Mouse (Mus musculus) hindbrain, embryonic 16.5 days (tissue): ENCODE results near the gene Gpr152. TPM values are rescaled to one million over a fixed set of nuclear protein-coding genes. Genes with fewer than 3 reads are reported as not detected.

Experiments
- ATAC-seq: fragments of 200-750 bp; cut with Nextera tagmentation; 2 replicates; pipeline ENCODE4 v1.8.0; 2017; ENCODE audit warnings: moderate TSS enrichment, moderate library complexity
- H3K27ac ChIP-seq: fragments of 300-500 bp; sonication (generic); 2 replicates; pipeline ENCODE4 v1.5.1; 2014; ENCODE audit warnings: low read depth, mild to moderate bottlenecking, control low read depth, low read length, moderate library complexity
- H3K27me3 ChIP-seq: fragments of 300-500 bp; sonication (generic); replicated peaks from 2 replicates; pipeline ENCODE4 v1.6.1; 2014; ENCODE audit warnings: low read length; ENCODE audit not compliant: control insufficient read depth, insufficient read depth
- H3K36me3 ChIP-seq: fragments of 300-500 bp; sonication (generic); 2 replicates; pipeline ENCODE4 v1.6.1; 2014; ENCODE audit warnings: mild to moderate bottlenecking, low read length, moderate library complexity, mixed read lengths; ENCODE audit not compliant: control insufficient read depth, insufficient read depth
- H3K4me1 ChIP-seq: fragments of 300-500 bp; sonication (generic); 2 replicates; pipeline ENCODE4 v1.6.1; 2014; ENCODE audit warnings: low read depth, low read length; ENCODE audit not compliant: control insufficient read depth, insufficient read depth
- H3K4me2 ChIP-seq: fragments of 300-500 bp; sonication (generic); 2 replicates; pipeline ENCODE4 v1.6.1; 2014; ENCODE audit warnings: mild to moderate bottlenecking, low read length, control low read depth, moderate library complexity
- H3K4me3 ChIP-seq: fragments of 300-500 bp; sonication (generic); 2 replicates; pipeline ENCODE4 v1.5.1; 2014; ENCODE audit warnings: mild to moderate bottlenecking, low read length, control low read depth, moderate library complexity
- H3K9ac ChIP-seq: fragments of 300-500 bp; sonication (generic); 2 replicates; pipeline ENCODE4 v1.6.1; 2014; ENCODE audit warnings: low read depth, mild to moderate bottlenecking, control low read depth, low read length, moderate library complexity
- H3K9me3 ChIP-seq: fragments of 300-500 bp; sonication (generic); 2 replicates; pipeline ENCODE4 v1.6.1; 2014; ENCODE audit warnings: mild to moderate bottlenecking, low read length, moderate library complexity; ENCODE audit not compliant: control insufficient read depth
- WGBS: fragments of 180-500 bp; shearing (Covaris S2); extraction: QIAGEN DNeasy Blood & Tissue Kit; methylation state at CpG from one replicate; pipeline ENCODE4 v1.1.7; 2014; 5-methylcytosine and 5-hydroxymethylcytosine counted together
- polyA plus RNA-seq: library from polyadenylated mRNA; unstranded; fragments of >200 nt; fragmentation: Nextera tagmentation; extraction: Ambion mirVana; gene quantifications from 2 replicates; pipeline ENCODE4 v1.2.1, GENCODE M21; 2015

Gpr152 gene
- polyA plus RNA-seq, result not detected in 2 replicates

GRCm38 (mm10) chr19:4139446-4139845 is at the start of gene Gpr152:
TSS of gene Gpr152 (plus strand) at chr19:4139787.
- H3K4me1 ChIP-seq, result no peaks in the 10 kb centered on the region; the same call in 1 of the 2 replicates
- H3K27ac ChIP-seq, result no peak within 1 kb of the TSS
- ATAC-seq, result no peak
- H3K4me3 ChIP-seq, result no peak within 1 kb of the TSS
- H3K9ac ChIP-seq, result no peak within 1 kb of the TSS
- no peaks in the 10 kb centered on the region for H3K9me3 ChIP-seq
- no peak within 1 kb of the TSS for H3K4me2 ChIP-seq
- 72% methylated on average over 2 of the region's 2 CpGs for WGBS
- H3K36me3 ChIP-seq, result no peaks in the 10 kb centered on the region
- no peaks in the 10 kb centered on the region for H3K27me3 ChIP-seq

- Histone ChIP-seq H3K27ac (no peak overlapping the region), H3K4me2 (no peak overlapping the region), H3K27me3 (no peaks in the 10 kb centered on the region), H3K4me1 (no peaks in the 10 kb centered on the region), H3K9ac (no peak overlapping the region), H3K4me3 (no peak overlapping the region), H3K9me3 (no peaks in the 10 kb centered on the region), H3K36me3 (no peaks in the 10 kb centered on the region)
- no peak for ATAC-seq
- 92% methylated on average over 3 of the region's 3 CpGs for WGBS
Observed at GRCm38 (mm10) chr19:4090446-4090845, 49.1 kb upstream of the Gpr152 start.

GRCm38 (mm10) chr19:4091383-4091782 is 48.2 kb upstream of the Gpr152 start:
- Histone ChIP-seq H3K36me3 (no peaks in the 10 kb centered on the region), H3K4me1 (peaks cover 5% of the 10 kb centered on the region), H3K4me2 (no peak overlapping the region), H3K9me3 (no peaks in the 10 kb centered on the region), H3K27me3 (no peaks in the 10 kb centered on the region), H3K27ac (no peak overlapping the region), H3K9ac (no peak overlapping the region), H3K4me3 (no peak overlapping the region)
- 66% methylated on average over 2 of the region's 2 CpGs for WGBS
- ATAC-seq, result no peak

- Histone ChIP-seq H3K36me3 (no peaks in the 10 kb centered on the region), H3K9me3 (no peaks in the 10 kb centered on the region), H3K9ac (no peak overlapping the region), H3K27ac (no peak overlapping the region), H3K4me3 (no peak overlapping the region), H3K4me2 (no peak overlapping the region), H3K4me1 (peaks cover 11% of the 10 kb centered on the region), H3K27me3 (no peaks in the 10 kb centered on the region)
- ATAC-seq, result no peak
- WGBS, result 98% methylated on average over 3 of the region's 3 CpGs
Observed at GRCm38 (mm10) chr19:4092750-4093149, 46.8 kb upstream of the Gpr152 start.

- H3K9me3 ChIP-seq, result no peaks in the 10 kb centered on the region
- H3K27ac ChIP-seq, result no peak overlapping the region
- no peaks in the 10 kb centered on the region for H3K36me3 ChIP-seq
- no peak overlapping the region for H3K4me2 ChIP-seq
- no peaks in the 10 kb centered on the region for H3K27me3 ChIP-seq
- no peak for ATAC-seq
- H3K9ac ChIP-seq, result no peak overlapping the region
- WGBS, result 84% methylated on average over 7 of the region's 7 CpGs
- H3K4me1 ChIP-seq, result peaks cover 18% of the 10 kb centered on the region
- H3K4me3 ChIP-seq, result no peak overlapping the region
Observed at GRCm38 (mm10) chr19:4093772-4094171, 45.8 kb upstream of the Gpr152 start.

GRCm38 (mm10) chr19:4094348-4094747 is 45.2 kb upstream of the Gpr152 start:
- H3K4me3 ChIP-seq, result no peak overlapping the region
- H3K36me3 ChIP-seq, result no peaks in the 10 kb centered on the region
- ATAC-seq, result no peak
- H3K27me3 ChIP-seq, result no peaks in the 10 kb centered on the region
- 81% methylated on average over 3 of the region's 3 CpGs for WGBS
- peaks cover 24% of the 10 kb centered on the region for H3K4me1 ChIP-seq
- no peak overlapping the region for H3K9ac ChIP-seq
- no peaks in the 10 kb centered on the region for H3K9me3 ChIP-seq
- no peak overlapping the region for H3K4me2 ChIP-seq
- H3K27ac ChIP-seq, result no peak overlapping the region

GRCm38 (mm10) chr19:4094774-4095303 is 44.7 kb upstream of the Gpr152 start:
- no peak for ATAC-seq
- H3K4me1 ChIP-seq, result peaks cover 27% of the 10 kb centered on the region
- 82% methylated on average over 5 of the region's 5 CpGs for WGBS

GRCm38 (mm10) chr19:4095802-4096201 is 43.8 kb upstream of the Gpr152 start:
- peak overlapping the region; percentile 82; the same call in 1 of the 2 replicates for H3K4me2 ChIP-seq
- H3K4me3 ChIP-seq, result no peak overlapping the region
- H3K9ac ChIP-seq, result no peak overlapping the region
- H3K27me3 ChIP-seq, result no peaks in the 10 kb centered on the region
- WGBS, result 67% methylated on average over 3 of the region's 3 CpGs
- no peaks in the 10 kb centered on the region for H3K9me3 ChIP-seq
- ATAC-seq, result no peak
- no peaks in the 10 kb centered on the region for H3K36me3 ChIP-seq
- H3K4me1 ChIP-seq, result peaks cover 36% of the 10 kb centered on the region
- H3K27ac ChIP-seq, result no peak overlapping the region

More at GRCm38 (mm10) chr19:4094774-4095303, 44.7 kb upstream of the Gpr152 start:
- Histone ChIP-seq H3K36me3 (no peaks in the 10 kb centered on the region), H3K4me2 (no peak overlapping the region), H3K4me3 (no peak overlapping the region), H3K27me3 (no peaks in the 10 kb centered on the region), H3K27ac (no peak overlapping the region), H3K9ac (no peak overlapping the region), H3K9me3 (no peaks in the 10 kb centered on the region)

- no peaks in the 10 kb centered on the region for H3K36me3 ChIP-seq
- H3K27me3 ChIP-seq, result no peaks in the 10 kb centered on the region
- ATAC-seq, result peak; percentile 94
- WGBS, result under 1% methylated on average over 63 of the region's 65 CpGs
- peak within 1 kb of the TSS; percentile 93 for H3K27ac ChIP-seq
- peak within 1 kb of the TSS; percentile 71 for H3K9ac ChIP-seq
- no peaks in the 10 kb centered on the region for H3K9me3 ChIP-seq
- peaks cover 45% of the 10 kb centered on the region for H3K4me1 ChIP-seq
- H3K4me2 ChIP-seq, result peak within 1 kb of the TSS; percentile 82
- peak within 1 kb of the TSS; percentile 60 for H3K4me3 ChIP-seq
Observed at GRCm38 (mm10) chr19:4096642-4097440, 42.7 kb upstream of the Gpr152 start, which contains the start of gene Cdk2ap2. TSS of gene Cdk2ap2 (plus strand) at chr19:4097182.
